Mouse (Mus musculus) spleen, postnatal 36 days (tissue): ENCODE data around the gene Olfr1238.

Source experiments
- DNase-seq, 2 experiments: peaks; one replicate each; pipeline ENCODE4 v3.0.0; 2022; ENCODE audit warnings: low spot score in 2 of 2, mixed read lengths in 1 of 2

The Olfr1238 gene

DNA sequence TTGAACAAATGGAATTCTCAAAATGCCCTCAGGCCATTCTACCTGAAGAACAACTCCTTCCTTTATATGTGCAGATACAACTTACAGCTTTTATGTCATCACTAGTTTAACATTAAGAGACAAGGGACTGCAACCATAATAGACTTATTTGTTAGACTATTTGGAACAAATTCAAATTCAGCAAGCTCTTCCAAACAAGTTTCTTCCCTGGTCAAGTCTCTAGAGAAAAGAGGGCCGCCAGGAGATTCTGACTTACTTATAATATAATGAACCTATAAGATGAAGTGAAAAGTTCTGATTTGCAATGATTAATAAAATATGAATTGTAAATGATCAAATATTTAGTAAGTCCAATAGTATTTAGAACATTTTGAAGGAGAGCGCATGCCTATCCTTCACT is at the start of gene Olfr1238:
TSS of gene Olfr1238 (minus strand) at position 101 of the 400 bp plus-strand sequence.
- no peak for DNase-seq

DNA sequence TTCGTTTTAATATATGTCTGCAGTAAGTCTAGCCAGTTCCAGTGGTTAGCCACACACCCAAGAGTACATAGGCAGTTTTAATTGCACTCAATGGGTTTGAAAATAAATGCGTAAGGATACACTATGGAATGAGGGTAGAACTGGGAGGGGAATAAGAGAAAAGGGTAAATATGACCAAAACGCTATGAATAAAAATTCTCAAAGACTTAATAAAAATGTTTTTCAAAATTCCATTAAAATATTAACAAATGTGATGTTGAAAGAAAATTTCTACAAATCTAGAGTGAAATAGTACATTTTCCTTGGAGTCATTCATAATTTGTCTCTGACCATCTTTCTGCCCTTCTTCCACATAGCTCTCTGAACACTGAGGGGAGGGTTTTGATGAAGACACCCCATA is 33.4 kb upstream of the Olfr1238 start, which contains the start of gene Olfr1240:
TSS of gene Olfr1240 (minus strand) at position 101 of the 400 bp plus-strand sequence.
- DNase-seq = no peak

DNA sequence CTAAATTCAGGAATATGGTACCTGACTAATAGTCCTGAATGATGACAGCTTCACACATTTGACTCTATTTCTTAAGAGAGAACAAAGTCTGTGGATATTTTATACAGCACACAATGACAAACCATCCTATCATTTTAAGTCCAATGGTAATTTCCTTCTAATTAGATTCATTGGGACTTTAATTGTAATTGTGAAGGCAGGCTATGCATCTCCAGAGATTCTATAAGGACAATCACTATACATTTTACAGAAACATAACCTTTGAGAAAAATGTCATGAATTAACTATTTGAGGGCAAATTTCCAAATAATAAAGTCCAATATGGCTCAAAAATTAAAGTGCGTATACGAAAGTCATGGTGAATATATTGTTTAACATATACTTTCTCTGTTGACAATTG is 10.8 kb upstream of the Olfr1238 start, which contains the start of gene Olfr1239:
TSS of gene Olfr1239 (minus strand) at position 101 of the 400 bp plus-strand sequence.
- DNase-seq = no peak

DNA sequence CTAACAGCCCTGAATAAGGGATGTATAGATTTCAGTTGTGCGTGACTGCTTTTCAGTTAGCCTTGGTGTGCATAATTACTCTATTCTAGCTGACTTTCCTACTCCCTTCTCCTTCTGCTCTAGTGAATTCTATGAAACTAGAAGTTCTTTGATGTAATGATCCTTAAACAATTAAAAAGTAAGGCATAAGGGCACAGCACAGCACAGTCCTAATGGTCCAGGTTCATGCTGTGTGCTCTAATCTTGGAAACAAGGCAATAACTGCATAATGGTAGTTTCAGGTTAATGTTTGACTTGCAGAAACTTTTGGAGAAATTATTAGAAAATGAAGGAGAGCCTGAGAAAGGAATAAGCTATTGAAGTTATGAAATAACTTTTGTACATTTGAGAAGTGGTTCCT is 5.1 kb upstream of the Olfr1238 start:
- no peak for DNase-seq

DNA sequence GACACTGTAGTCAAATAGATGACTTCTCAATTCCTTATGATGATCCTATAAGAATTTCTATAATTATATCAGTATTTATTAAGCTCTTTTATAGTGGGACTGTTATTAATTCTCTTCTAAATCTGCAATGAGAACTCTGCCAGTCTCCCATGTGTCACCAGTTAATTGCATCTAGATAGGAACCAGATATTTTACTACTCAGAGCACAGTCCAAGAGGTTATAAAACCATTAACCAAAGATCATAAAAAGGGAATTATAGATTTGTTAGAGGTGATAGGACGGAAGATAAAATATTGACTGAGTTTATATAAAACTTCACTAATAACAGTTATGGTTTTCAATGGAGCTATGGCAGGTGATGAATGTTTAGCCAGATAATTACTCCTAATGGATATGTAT is 8.6 kb downstream of the Olfr1238 start:
- no peak for DNase-seq

DNA sequence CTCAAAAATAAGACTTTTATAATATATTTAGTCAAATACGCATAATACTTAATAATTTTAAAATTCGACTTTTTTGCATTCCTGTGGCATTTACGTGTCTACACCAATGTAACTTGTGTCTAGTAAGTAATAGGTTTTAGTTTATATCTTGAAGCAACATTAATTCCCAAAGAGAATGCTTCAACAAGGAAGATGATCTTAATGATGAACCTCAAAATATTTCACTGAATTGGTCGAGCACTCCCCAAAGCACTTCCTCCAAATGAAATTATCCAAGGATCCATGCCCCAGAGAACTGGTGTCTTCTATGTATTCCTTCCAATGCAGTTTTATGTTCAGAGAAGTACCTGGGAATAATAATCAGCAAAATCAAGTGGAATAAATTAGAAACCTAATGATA is 44.7 kb downstream of the Olfr1238 start, which contains the start of gene Olfr1234:
TSS of gene Olfr1234 (minus strand) at position 101 of the 400 bp plus-strand sequence.
- no peak for DNase-seq
